Mouse (Mus musculus): ENCODE measurements around the gene Grm2. TPM values are rescaled to one million over a fixed set of nuclear protein-coding genes. Genes with fewer than 3 reads are reported as not detected.

Grm2 gene
- total RNA-seq, 2 experiments from 2014 or later, result not detected

Other genes with a start within 250 kb of the Grm2 start
- gene Rpl29, start 226.6 kb downstream of the Grm2 start, total RNA-seq (2021), result 100 to 1,000 TPM; 307 to 348 TPM
- gene Acy1, start 217.8 kb downstream of the Grm2 start, total RNA-seq (2021), result 10 to 100 TPM; 16.2 to 18.9 TPM
- 1 to 10 TPM; 6.8 to 8.9 TPM for gene Abhd14b, start 208.6 kb downstream of the Grm2 start, total RNA-seq (2021)
- gene Abhd14a, start 208.4 kb downstream of the Grm2 start, total RNA-seq (2021), result 10 to 100 TPM; 21.9 to 22.0 TPM
- gene Pcbp4, start 202.8 kb downstream of the Grm2 start, total RNA-seq (2021), result 10 to 100 TPM; 62.4 to 68.8 TPM
- gene Gpr62, start 190.1 kb downstream of the Grm2 start, total RNA-seq (2021), result under 1 TPM in 1 of 2 experiments, not detected in 1; 0.10 TPM
- gene Rrp9, start 180.1 kb downstream of the Grm2 start, total RNA-seq (2021), result 10 to 100 TPM; 19.3 to 20.3 TPM
- gene Parp3, start 179.1 kb downstream of the Grm2 start, total RNA-seq (2021), result 10 to 100 TPM; 18.1 to 19.0 TPM
- not detected for gene Iqcf1, start 156.1 kb downstream of the Grm2 start, total RNA-seq (2021)
- gene Iqcf5, start 141.5 kb downstream of the Grm2 start, total RNA-seq (2021), result not detected
- gene Iqcf3, start 94.5 kb downstream of the Grm2 start, total RNA-seq (2021), result not detected
- gene Iqcf4, start 85.1 kb downstream of the Grm2 start, total RNA-seq (2021), result not detected
- gene Iqcf6, start 29.5 kb downstream of the Grm2 start, total RNA-seq (2021), result not detected
- 10 to 100 TPM; 35.1 to 39.4 TPM for gene Tex264, start 29.8 kb upstream of the Grm2 start, total RNA-seq (2021)
- gene Rad54l2, start 133.1 kb upstream of the Grm2 start, total RNA-seq (2021), result 10 to 100 TPM; 11.7 to 11.8 TPM
- gene Dcaf1, start 165.8 kb upstream of the Grm2 start, total RNA-seq (2021), result 10 to 100 TPM; 21.9 to 23.0 TPM
- gene Rbm15b, start 231.3 kb upstream of the Grm2 start, total RNA-seq (2021), result 10 to 100 TPM; 14.3 to 16.3 TPM
- 100 to 1,000 TPM in 1 of 2 experiments, 10 to 100 TPM in 1; 70.5 to 106 TPM for gene Manf, start 235.9 kb upstream of the Grm2 start, total RNA-seq (2021)

All from heart, postnatal 14 days (tissue).